Mouse (Mus musculus): ENCODE data around the gene Ces1b. TPM values are rescaled to one million over a fixed set of nuclear protein-coding genes. Genes with fewer than 3 reads are reported as not detected.

Ces1b gene
- not detected for total RNA-seq (2021)
- long read RNA-seq, experiment 1: 0 reads
- long read RNA-seq, experiment 2: 0 reads

GRCm38 (mm10) chr8:93079887-93080286 is at the start of gene Ces1b:
Gene Ces1b (minus strand): TSS chr8:93080017.
- no peak for DNase-seq (ENCODE audit: low spot score in 2 of 2)

- peak; percentile 6 to 59 for DNase-seq (ENCODE audit: low spot score in 2 of 2)
Observed at GRCm38 (mm10) chr8:93126476-93126875, 46.7 kb upstream of the Ces1b start.

DNA sequence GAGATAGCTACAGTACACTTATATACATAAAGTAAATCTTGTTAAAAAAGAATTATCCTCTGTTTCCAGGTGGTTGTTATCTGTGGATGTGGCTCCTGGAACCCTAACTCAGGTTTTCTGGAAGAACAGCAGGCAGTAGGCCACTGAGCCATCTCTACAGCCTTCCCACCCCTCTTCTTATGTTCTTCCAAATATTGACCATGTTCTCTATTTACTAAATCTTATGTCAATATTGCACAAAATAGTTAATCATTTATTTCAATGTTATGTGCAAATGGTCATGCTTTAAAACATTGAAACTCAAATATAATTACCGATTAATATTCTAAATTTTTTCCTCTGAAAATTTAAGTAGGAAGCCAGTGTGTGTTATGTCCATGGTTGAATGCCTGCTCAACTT is 42.2 kb upstream of the Ces1b start:
- no peak for DNase-seq (ENCODE audit: low spot score in 2 of 2)

DNA sequence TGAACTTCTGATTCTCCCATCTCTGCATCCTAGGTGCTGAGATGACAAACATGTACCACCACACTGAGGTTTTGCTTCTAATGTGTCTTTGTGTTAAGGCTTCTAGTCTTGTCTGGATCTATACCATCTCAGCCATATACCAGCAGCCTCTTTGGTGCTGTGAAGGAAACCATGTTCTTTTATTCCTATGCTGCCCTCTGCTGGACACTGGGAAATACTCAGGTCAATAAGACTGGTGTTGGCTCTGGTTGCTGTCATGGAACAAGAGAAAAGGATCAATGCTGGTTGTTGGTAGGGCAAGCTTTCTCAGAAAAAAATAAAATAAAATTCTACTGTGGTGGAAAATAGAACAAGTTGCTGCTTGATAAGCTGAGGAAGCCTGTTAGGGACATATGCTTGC is 15.6 kb upstream of the Ces1b start:
- peak; percentile 8 to 36 for DNase-seq (ENCODE audit: low spot score in 2 of 2)

- no peak for DNase-seq (ENCODE audit: low spot score in 2 of 2)
Observed at GRCm38 (mm10) chr8:93091324-93091723, 11.5 kb upstream of the Ces1b start.

GRCm38 (mm10) chr8:93088686-93089122 is 8.9 kb upstream of the Ces1b start:
- DNase-seq (ENCODE audit: low spot score in 2 of 2): no peak

- DNase-seq (ENCODE audit: low spot score in 2 of 2): no peak
Observed at GRCm38 (mm10) chr8:93088193-93088592, 8.4 kb upstream of the Ces1b start.

- DNase-seq (ENCODE audit: low spot score in 2 of 2): no peak
Observed at GRCm38 (mm10) chr8:93075251-93075650, 4.6 kb downstream of the Ces1b start.

GRCm38 (mm10) chr8:93063416-93064117 is 16.2 kb downstream of the Ces1b start:
- DNase-seq (ENCODE audit: low spot score in 2 of 2): no peak

- DNase-seq (ENCODE audit: low spot score in 2 of 2): peak; percentile 21 to 54
Observed at GRCm38 (mm10) chr8:93059185-93059584, 20.6 kb downstream of the Ces1b start.

DNA sequence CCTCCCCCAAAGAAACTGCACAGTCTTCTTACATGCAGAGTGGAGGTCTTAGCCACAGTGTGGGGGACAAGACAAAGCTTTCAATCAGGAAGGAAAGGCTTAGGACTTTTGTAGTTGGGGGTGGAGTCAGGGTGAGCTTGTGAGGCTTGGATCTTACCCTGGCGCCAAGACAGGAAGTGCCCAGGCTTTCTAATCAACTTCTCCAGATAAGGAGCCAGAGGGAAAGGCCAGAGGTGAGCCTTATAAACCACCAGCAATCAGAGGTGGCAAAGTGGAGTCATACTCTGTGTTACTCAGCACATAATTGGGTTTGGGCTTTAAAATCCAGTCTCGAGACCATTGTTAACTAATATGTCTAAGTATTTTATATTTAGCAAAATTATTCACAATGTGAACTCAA is 24.6 kb downstream of the Ces1b start:
- no peak for DNase-seq (ENCODE audit: low spot score in 2 of 2)

- DNase-seq (ENCODE audit: low spot score in 2 of 2): no peak
Observed at GRCm38 (mm10) chr8:93048510-93049416, 31.1 kb downstream of the Ces1b start.

- no peak for DNase-seq (ENCODE audit: low spot score in 2 of 2)
Observed at GRCm38 (mm10) chr8:93048092-93048491, 31.7 kb downstream of the Ces1b start, which contains the start of gene Ces1a. Gene Ces1a (minus strand): TSS chr8:93048192.

DNA sequence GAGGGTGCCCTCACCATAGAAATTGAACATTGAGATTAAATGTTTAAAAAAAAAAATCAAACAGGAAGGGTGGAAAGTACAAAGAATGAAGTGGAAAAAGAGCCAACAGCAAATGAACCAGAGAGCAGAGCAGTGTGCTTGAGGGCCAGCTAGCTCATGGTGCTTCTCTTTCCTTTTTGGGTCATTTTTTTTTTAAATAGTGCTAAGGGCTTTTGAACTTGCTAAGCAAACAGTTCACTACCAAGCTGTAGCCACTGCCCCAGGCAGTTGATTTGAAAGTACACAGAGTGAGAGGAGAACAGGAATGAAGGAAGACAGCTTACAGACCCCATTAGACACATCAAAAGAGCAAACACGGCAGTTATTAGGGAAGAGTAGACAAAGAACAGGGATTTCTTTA is 36.7 kb downstream of the Ces1b start:
- DNase-seq (ENCODE audit: low spot score in 2 of 2): no peak

DNA sequence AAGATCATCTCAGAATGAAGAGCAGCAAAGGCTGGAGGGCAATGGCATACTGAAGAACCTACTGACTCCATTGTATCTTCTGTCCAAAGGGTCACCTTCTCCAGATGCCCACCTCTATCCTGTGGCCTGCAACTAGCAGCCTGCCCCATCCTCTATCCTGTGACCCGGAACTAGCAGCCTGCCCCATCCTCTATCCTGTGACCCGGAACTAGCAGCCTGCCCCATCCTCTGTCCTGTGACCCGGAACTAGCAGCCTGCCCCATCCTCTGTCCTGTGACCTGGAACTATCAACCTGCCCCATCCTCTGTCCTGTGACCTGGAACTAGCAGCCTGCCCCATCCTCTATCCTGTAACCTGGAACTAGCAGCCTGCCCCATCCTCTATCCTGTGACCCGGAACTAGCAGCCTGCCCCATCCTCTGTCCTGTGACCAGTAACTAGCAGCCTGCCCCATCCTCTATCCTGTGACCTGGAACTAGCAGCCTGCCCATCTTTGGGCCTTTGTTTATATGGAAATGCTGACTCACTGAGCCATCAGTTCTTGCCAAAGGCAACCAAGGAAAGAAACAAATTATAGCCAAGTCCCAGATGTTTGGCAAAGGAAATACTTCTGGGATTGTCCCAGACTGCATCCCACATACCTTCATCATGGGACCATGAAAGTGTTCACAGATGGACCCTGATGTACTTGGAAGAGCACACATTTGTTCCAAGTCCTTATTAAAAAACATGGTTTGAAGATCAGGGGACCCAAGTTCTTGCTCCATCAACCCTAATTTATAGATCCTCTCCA is 38.8 kb downstream of the Ces1b start:
- no peak for DNase-seq (ENCODE audit: low spot score in 2 of 2)

GRCm38 (mm10) chr8:93040256-93040655 is 39.6 kb downstream of the Ces1b start:
- peak in 1 of 2 experiments; percentile 14 for DNase-seq (ENCODE audit: low spot score in 2 of 2)

- no peak for DNase-seq (ENCODE audit: low spot score in 2 of 2)
Observed at GRCm38 (mm10) chr8:93038831-93039230, 41.0 kb downstream of the Ces1b start.

- DNase-seq (ENCODE audit: low spot score in 2 of 2): no peak
Observed at GRCm38 (mm10) chr8:93030664-93031063, 49.2 kb downstream of the Ces1b start.

DNA sequence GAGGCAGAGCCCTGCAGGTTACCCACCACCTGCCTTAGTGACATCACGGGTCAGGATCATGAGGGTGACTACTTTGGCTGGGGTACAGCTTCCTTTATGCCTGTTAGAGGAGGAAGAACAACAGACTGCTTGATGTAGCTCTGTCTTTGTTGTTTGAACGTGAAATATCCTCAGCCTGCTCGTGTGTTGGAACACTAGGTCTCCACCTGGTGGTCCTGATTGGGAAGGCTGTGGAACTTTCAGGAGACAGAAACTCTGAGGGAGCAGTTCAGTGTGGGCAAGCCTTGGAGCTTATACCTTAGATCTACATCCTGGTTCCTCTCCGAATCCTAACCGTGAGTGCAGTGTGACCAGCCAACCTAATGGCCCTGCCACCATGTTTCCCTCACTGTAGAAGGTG is 58.1 kb downstream of the Ces1b start:
- DNase-seq (ENCODE audit: low spot score in 2 of 2): no peak

DNA sequence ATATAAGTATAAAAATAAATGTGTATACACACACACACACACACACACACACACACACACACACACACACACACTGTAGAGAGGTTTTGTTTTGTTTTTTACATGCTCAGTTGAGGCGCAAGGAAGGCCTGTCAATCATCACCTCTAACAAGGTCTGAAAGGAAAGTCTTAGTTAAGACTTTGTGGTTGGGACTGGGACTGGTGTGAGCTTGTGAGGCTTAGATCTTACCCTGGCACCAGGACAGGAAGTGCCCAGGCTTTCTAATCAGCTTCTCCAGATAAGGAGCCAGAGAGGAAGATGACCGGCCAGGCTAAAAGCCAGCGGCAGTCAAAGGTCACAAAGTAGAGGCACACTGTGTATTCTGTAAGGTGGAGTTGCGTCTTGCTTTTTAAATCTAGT is 65.5 kb downstream of the Ces1b start:
- DNase-seq (ENCODE audit: low spot score in 2 of 2): no peak

DNA sequence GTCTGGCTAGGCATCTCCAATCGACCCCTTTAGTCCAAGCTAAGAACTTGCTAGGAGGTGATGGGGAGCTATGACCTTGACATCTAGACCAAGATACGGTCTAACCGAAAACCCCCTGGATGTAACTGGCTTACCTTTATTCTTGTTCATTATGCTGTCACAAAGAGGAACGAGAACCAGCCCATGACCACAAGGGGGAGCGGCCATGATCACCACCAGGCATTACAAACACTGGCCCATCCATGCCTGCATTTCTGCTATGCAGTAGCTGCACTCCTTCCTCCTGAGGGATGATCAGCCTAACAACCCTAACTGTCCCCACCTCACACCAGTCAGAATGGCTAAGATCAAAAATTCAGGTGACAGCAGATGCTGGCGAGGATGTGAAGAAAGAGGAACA is 67.6 kb downstream of the Ces1b start:
- DNase-seq (ENCODE audit: low spot score in 2 of 2): no peak
